Mouse (Mus musculus): Measurements from ENCODE around the gene Rnaseh2b. TPM values are rescaled to one million over a fixed set of nuclear protein-coding genes. Genes with fewer than 3 reads are reported as not detected.

Gene Rnaseh2b
- total RNA-seq (2012; rRNA removed) (21.2 and 30.3 TPM in 2 replicates), total RNA-seq (2014; rRNA removed) (53.6 and 53.9 TPM in 2 replicates), polyA plus RNA-seq (2012; ENCODE audit: insufficient read length, low read depth) (63.7 and 66.3 TPM in 2 replicates)

- in situ Hi-C loops (cut with MboI; ENCODE audit: low pct_ligation_motif_present, low pct_unique_long_range_greater_than_20kb, low sequenced_read_pairs), result no loop called here
- peaks cover 3 to 12% of the 10 kb centered on the region in 2 experiments; a peak in 3 of 4 replicates for H3K4me1 ChIP-seq (ENCODE audit: control insufficient read depth in 1 of 2, insufficient read depth in 2 of 2)
- H3K9me3 ChIP-seq (replicated peaks; ENCODE audit: low read length), result no peaks in the 10 kb centered on the region
- H3K27ac ChIP-seq (ENCODE audit: insufficient read depth, low read depth), result no peak within 1 kb of the TSS
- no peak within 1 kb of the TSS for H3K4me2 ChIP-seq (ENCODE audit: insufficient read depth, low read depth, poor library complexity, severe bottlenecking)
- DNase-seq (ENCODE audit: extremely low read depth), result no peak
- dilution Hi-C loops (cut with MboI; ENCODE audit: extremely low pct_ligation_motif_present, extremely low pct_unique_long_range_greater_than_20kb, low sequenced_read_pairs), result no loop called here
- TF ChIP-seq POLR2A (IDR thresholded peaks at IDR 0.05; ENCODE audit: low read depth, low read length), result no peak
- H3K4me3 ChIP-seq (replicated peaks in 1 of 3; ENCODE audit: low read depth in 2 of 3, low read length in 2 of 3, poor library complexity in 1 of 3), result no peak within 1 kb of the TSS
- no peaks in the 10 kb centered on the region for H3K27me3 ChIP-seq (replicated peaks)
- no peak within 1 kb of the TSS for H3K9ac ChIP-seq (ENCODE audit: insufficient read depth, low read depth)
- H3K36me3 ChIP-seq (replicated peaks in 1 of 2; ENCODE audit: control insufficient read depth in 1 of 2, insufficient read depth in 1 of 2, low read length in 1 of 2), result no peaks in the 10 kb centered on the region
- H3K79me2 ChIP-seq (replicated peaks; ENCODE audit: control insufficient read depth, extremely low read depth, insufficient read depth, poor library complexity, severe bottlenecking), result no peaks in the 10 kb centered on the region
Measured at GRCm38 (mm10) chr14:62292488-62293339, at the start of gene Rnaseh2b, which contains the start of gene Dleu7. Gene Rnaseh2b, plus strand, starts transcription at chr14:62292589. Gene Dleu7, minus strand, starts transcription at chr14:62293047.

DNA sequence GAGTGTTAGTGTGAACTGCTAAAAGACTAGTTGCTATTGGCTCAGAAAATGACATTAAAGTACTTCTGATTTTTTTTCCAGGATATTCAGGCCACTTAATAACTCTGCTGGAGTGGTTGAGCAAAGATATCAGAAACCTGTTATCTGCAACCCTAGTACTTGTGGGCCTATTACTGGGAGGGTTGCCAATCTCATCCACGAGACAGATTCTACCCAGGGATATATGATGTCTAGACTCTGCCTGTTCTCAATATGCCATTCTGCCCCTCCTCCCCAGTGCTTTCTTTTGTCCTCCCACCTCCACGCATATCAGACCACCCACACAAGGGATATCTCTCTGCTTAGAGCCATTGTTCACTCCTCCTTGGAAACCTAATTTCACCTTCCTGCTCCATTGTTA is 48.9 kb upstream of the Rnaseh2b start:
- no peaks in the 10 kb centered on the region for H3K79me2 ChIP-seq (replicated peaks; ENCODE audit: control insufficient read depth, extremely low read depth, insufficient read depth, poor library complexity, severe bottlenecking)
- H3K9me3 ChIP-seq (replicated peaks; ENCODE audit: low read length), result no peaks in the 10 kb centered on the region
- H3K27ac ChIP-seq (ENCODE audit: insufficient read depth, low read depth), result no peak overlapping the region
- no peaks in the 10 kb centered on the region for H3K27me3 ChIP-seq (replicated peaks)
- H3K4me1 ChIP-seq (ENCODE audit: control insufficient read depth in 1 of 2, insufficient read depth in 2 of 2), result peaks cover 0 to 17% of the 10 kb centered on the region in 2 experiments; a peak in 2 of 4 replicates
- H3K4me3 ChIP-seq (replicated peaks in 1 of 3; ENCODE audit: low read depth in 2 of 3, low read length in 2 of 3, poor library complexity in 1 of 3), result no peak overlapping the region
- in situ Hi-C loops (cut with MboI; ENCODE audit: low pct_ligation_motif_present, low pct_unique_long_range_greater_than_20kb, low sequenced_read_pairs), result loop anchor here (25.0 kb wide), 1 partner anchor 681 kb away; the partner anchor contains the start of gene Spryd7
- TF ChIP-seq ZMIZ1 (IDR thresholded peaks at IDR 0.05; ENCODE audit: low read depth, low read length) (no peak), HCFC1 (IDR thresholded peaks at IDR 0.05; ENCODE audit: low read depth, low read length) (no peak), UBTF (IDR thresholded peaks at IDR 0.05; ENCODE audit: low read depth, low read length) (no peak), MAZ (IDR thresholded peaks at IDR 0.05; ENCODE audit: low read depth, low read length) (no peak), ELF1 (IDR thresholded peaks at IDR 0.05; ENCODE audit: low read depth, low read length) (no peak), ETS1 (conservative IDR thresholded peaks at IDR 0.05; ENCODE audit: low read depth, low read length) (no peak), EP300 (IDR thresholded peaks at IDR 0.05; ENCODE audit: low read length) (no peak), MYC (IDR thresholded peaks at IDR 0.05; ENCODE audit: low read depth, low read length) (no peak), ZC3H11A (IDR thresholded peaks at IDR 0.05; ENCODE audit: low read depth, low read length) (no peak), KAT2A (IDR thresholded peaks at IDR 0.05; ENCODE audit: insufficient replicate concordance, low read length) (no peak), ZNF384 (IDR thresholded peaks at IDR 0.05; ENCODE audit: low read depth, low read length) (no peak), CHD2 (IDR thresholded peaks at IDR 0.05; ENCODE audit: low read length) (no peak), NRF1 (IDR thresholded peaks at IDR 0.05; ENCODE audit: low read depth, low read length) (no peak), E2F4 (IDR thresholded peaks at IDR 0.05; ENCODE audit: insufficient replicate concordance, low read depth, low read length) (no peak), TCF12 (IDR thresholded peaks at IDR 0.05; ENCODE audit: low read depth, low read length) (no peak), ZKSCAN1 (IDR thresholded peaks at IDR 0.05; ENCODE audit: borderline replicate concordance, low read depth, low read length) (no peak)
- no peak for DNase-seq (ENCODE audit: extremely low read depth)
- H3K4me2 ChIP-seq (ENCODE audit: insufficient read depth, low read depth, poor library complexity, severe bottlenecking), result no peak overlapping the region
- H3K36me3 ChIP-seq (replicated peaks in 1 of 2; ENCODE audit: control insufficient read depth in 1 of 2, insufficient read depth in 1 of 2, low read length in 1 of 2), result no peaks in the 10 kb centered on the region
- H3K9ac ChIP-seq (ENCODE audit: insufficient read depth, low read depth), result no peak overlapping the region
- dilution Hi-C loops (cut with MboI; ENCODE audit: extremely low pct_ligation_motif_present, extremely low pct_unique_long_range_greater_than_20kb, low sequenced_read_pairs), result no loop called here
